Mouse (Mus musculus): ENCODE measurements around the gene Aldh16a1. TPM values are rescaled to one million over a fixed set of nuclear protein-coding genes. Genes with fewer than 3 reads are reported as not detected.
A peak's percentile ranks its signal among the peaks of the same experiment; 100 is the strongest.

Gene Aldh16a1
- polyA plus RNA-seq, 1 experiment from 2014 or later, result 69.3 TPM

DNA sequence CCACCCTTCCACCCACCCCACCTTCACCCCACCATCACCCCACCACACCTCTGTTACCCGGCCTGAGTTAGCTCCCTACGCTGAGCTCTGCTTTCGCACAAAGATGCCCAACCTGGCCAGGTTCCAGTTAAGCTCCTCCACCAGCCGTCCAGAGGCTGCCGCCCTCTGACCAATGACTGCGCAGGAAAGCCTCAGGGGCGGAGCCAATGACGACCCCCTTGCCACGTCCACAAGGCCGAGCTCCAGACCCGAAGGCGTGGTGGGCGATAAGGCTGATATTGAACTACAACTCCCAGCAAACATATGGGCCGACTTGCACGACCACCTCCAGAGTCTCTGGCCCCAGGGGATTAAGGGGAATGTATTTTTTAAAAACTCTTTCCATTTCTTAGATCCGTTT, 62.3 kb downstream of the Aldh16a1 start, which contains the start of gene Rcn3:
Gene Rcn3, minus strand, starts transcription at position 174 of the 400 bp plus-strand sequence.
- peak within 1 kb of the TSS; percentile 77 for H3K9ac ChIP-seq
- peaks cover 30% of the 10 kb centered on the region for H3K36me3 ChIP-seq
- peak; percentile 92 for ATAC-seq (replicated peaks; ENCODE audit: low FRiP score)
- H3K4me1 ChIP-seq, result peaks cover 47% of the 10 kb centered on the region
- peak within 1 kb of the TSS; percentile 59 for H3K4me3 ChIP-seq (replicated peaks)
- H3K9me3 ChIP-seq (replicated peaks), result no peaks in the 10 kb centered on the region
- H3K27me3 ChIP-seq, result no peaks in the 10 kb centered on the region
- peak within 1 kb of the TSS; percentile 91 for H3K27ac ChIP-seq
- under 1% methylated on average over 16 of the region's 16 CpGs for WGBS
- peak within 1 kb of the TSS; percentile 79 for H3K4me2 ChIP-seq

DNA sequence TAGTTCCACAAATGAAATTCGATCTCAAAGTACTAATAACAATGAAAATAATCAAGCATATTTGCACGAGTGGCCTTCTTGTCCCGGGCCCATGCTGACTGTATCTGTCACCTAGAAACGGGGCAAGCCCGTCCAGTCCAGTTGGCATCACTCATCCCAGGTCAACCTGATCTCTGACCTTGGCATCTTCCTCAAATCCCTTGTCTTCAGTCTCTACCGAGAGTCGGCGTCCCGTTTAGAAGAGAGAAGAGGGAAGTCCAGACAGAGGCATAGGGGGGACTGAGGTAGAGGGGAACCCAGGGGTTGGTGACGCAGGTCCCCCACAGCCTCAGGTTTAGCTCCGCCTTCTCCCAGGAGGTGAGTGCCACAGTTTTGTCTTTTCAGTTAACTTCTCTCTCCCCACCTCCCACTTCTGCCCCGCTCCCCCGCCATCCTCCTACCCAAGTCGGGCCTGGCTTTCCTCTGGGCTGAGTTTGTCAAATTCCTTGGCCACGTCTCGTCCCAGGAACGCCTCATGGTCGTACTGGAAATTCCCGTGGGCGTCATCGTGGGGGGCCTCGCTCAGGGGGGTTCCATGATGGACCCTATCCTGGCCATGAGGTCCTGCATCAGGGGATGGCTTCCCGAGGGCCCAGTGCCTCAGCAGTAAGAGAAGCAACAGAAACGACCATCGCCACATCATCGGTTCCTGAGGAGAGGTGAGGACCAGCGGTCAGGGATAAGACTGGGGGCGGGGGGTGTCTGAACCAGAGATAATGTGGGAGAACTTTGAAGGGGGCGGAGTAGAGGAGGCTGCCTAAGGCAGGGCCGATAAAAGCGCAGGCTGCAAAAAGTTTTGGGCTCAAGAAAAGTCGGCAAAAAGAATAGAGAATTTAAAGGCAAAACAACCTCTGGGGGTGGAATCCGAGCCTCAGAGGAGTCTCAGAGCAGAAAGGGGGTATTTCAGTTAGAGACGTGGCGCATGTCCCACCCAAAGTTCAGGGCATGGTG, 63.1 kb downstream of the Aldh16a1 start:
- H3K27me3 ChIP-seq, result no peaks in the 10 kb centered on the region
- peak overlapping the region; percentile 79 for H3K4me2 ChIP-seq
- ATAC-seq (replicated peaks; ENCODE audit: low FRiP score), result peak; percentile 52
- no peaks in the 10 kb centered on the region for H3K9me3 ChIP-seq (replicated peaks)
- WGBS, result 8% methylated on average over 35 of the region's 35 CpGs
- H3K4me3 ChIP-seq (replicated peaks), result peak overlapping the region; percentile 59
- H3K9ac ChIP-seq, result peak overlapping the region; percentile 77
- H3K36me3 ChIP-seq, result peaks cover 36% of the 10 kb centered on the region
- H3K27ac ChIP-seq, result peak overlapping the region; percentile 90
- peaks cover 47% of the 10 kb centered on the region for H3K4me1 ChIP-seq

MicroRNAs within 50 kb of the gene (microRNA counts, 519-probe panel; counts per million panel counts)
- 2,619 counts per million, percentile 57 among the panel's probes with 10 or more counts for microRNA mmu-miR-150

Small RNAs within 50 kb of the gene (microRNA-seq; reads per million reads assigned to microRNA genes)
- gene Mir150 (11.3 reads per million, percentile 30 among the genes with 10 or more reads in this experiment), gene Mir5121 (17.6 reads per million, percentile 37 among the genes with 10 or more reads in this experiment), gene Mir7055 (not detected)

Other genes starting within 250 kb of the Aldh16a1 start
- gene Ap2a1, start 225.1 kb downstream of the Aldh16a1 start, polyA plus RNA-seq (2015; fragmentation: Nextera tagmentation; extraction: Ambion mirVana), result 74.2 and 79.1 TPM in 2 replicates
- gene Tsks, start 211.4 kb downstream of the Aldh16a1 start, polyA plus RNA-seq (2015; fragmentation: Nextera tagmentation; extraction: Ambion mirVana), result 0.14 TPM in 2 replicates
- gene Cpt1c, start 179.7 kb downstream of the Aldh16a1 start, polyA plus RNA-seq (2015; fragmentation: Nextera tagmentation; extraction: Ambion mirVana), result 19.2 and 25.1 TPM in 2 replicates
- gene Prmt1, start 168.0 kb downstream of the Aldh16a1 start, polyA plus RNA-seq (2015; fragmentation: Nextera tagmentation; extraction: Ambion mirVana), result 704 and 710 TPM in 2 replicates
- 86.4 and 90.4 TPM in 2 replicates for gene Irf3, start 156.9 kb downstream of the Aldh16a1 start, polyA plus RNA-seq (2015; fragmentation: Nextera tagmentation; extraction: Ambion mirVana)
- 60.7 and 66.5 TPM in 2 replicates for gene Bcl2l12, start 155.9 kb downstream of the Aldh16a1 start, polyA plus RNA-seq (2015; fragmentation: Nextera tagmentation; extraction: Ambion mirVana)
- 35.5 and 40.1 TPM in 2 replicates for gene Scaf1, start 138.2 kb downstream of the Aldh16a1 start, polyA plus RNA-seq (2015; fragmentation: Nextera tagmentation; extraction: Ambion mirVana)
- gene Rras, start 136.6 kb downstream of the Aldh16a1 start, polyA plus RNA-seq (2015; fragmentation: Nextera tagmentation; extraction: Ambion mirVana), result 32.6 and 43.2 TPM in 2 replicates
- gene Prr12, start 101.7 kb downstream of the Aldh16a1 start, polyA plus RNA-seq (2015; fragmentation: Nextera tagmentation; extraction: Ambion mirVana), result 10.3 and 11.3 TPM in 2 replicates
- gene Nosip, start 92.2 kb downstream of the Aldh16a1 start, polyA plus RNA-seq (2015; fragmentation: Nextera tagmentation; extraction: Ambion mirVana), result 71.5 and 79.5 TPM in 2 replicates
- gene Prrg2, start 91.9 kb downstream of the Aldh16a1 start, polyA plus RNA-seq (2015; fragmentation: Nextera tagmentation; extraction: Ambion mirVana), result 33.7 and 36.2 TPM in 2 replicates
- 322 and 362 TPM in 2 replicates for gene Rcn3, start 62.4 kb downstream of the Aldh16a1 start, polyA plus RNA-seq (2015; fragmentation: Nextera tagmentation; extraction: Ambion mirVana)
- 78.0 and 93.5 TPM in 2 replicates for gene Fcgrt, start 50.7 kb downstream of the Aldh16a1 start, polyA plus RNA-seq (2015; fragmentation: Nextera tagmentation; extraction: Ambion mirVana)
- gene Rps11, start 30.1 kb downstream of the Aldh16a1 start, polyA plus RNA-seq (2015; fragmentation: Nextera tagmentation; extraction: Ambion mirVana), result 1,536 and 1,655 TPM in 2 replicates
- 1,248 and 1,360 TPM in 2 replicates for gene Rpl13a, start 25.8 kb downstream of the Aldh16a1 start, polyA plus RNA-seq (2015; fragmentation: Nextera tagmentation; extraction: Ambion mirVana)
- gene Gm45713, start 18.4 kb downstream of the Aldh16a1 start, polyA plus RNA-seq (2015; fragmentation: Nextera tagmentation; extraction: Ambion mirVana), result 0.44 TPM in 1 of 2 replicates, not detected in the other
- gene Flt3l, start 18.2 kb downstream of the Aldh16a1 start, polyA plus RNA-seq (2015; fragmentation: Nextera tagmentation; extraction: Ambion mirVana), result 1.9 and 7.5 TPM in 2 replicates
- gene Pih1d1, start 281 bp downstream of the Aldh16a1 start, polyA plus RNA-seq (2015; fragmentation: Nextera tagmentation; extraction: Ambion mirVana), result 107 and 108 TPM in 2 replicates
- 0.14 and 0.30 TPM in 2 replicates for gene Slc17a7, start 9.4 kb upstream of the Aldh16a1 start, polyA plus RNA-seq (2015; fragmentation: Nextera tagmentation; extraction: Ambion mirVana)
- not detected in 2 replicates for gene Gfy, start 25.0 kb upstream of the Aldh16a1 start, polyA plus RNA-seq (2015; fragmentation: Nextera tagmentation; extraction: Ambion mirVana)
- not detected in 2 replicates for gene Pth2, start 26.4 kb upstream of the Aldh16a1 start, polyA plus RNA-seq (2015; fragmentation: Nextera tagmentation; extraction: Ambion mirVana)
- gene Ccdc155, start 50.3 kb upstream of the Aldh16a1 start, polyA plus RNA-seq (2015; fragmentation: Nextera tagmentation; extraction: Ambion mirVana), result 0.78 and 1.1 TPM in 2 replicates
- 0.97 and 1.4 TPM in 2 replicates for gene Dkkl1, start 57.6 kb upstream of the Aldh16a1 start, polyA plus RNA-seq (2015; fragmentation: Nextera tagmentation; extraction: Ambion mirVana)
- 196 and 207 TPM in 2 replicates for gene Tead2, start 61.2 kb upstream of the Aldh16a1 start, polyA plus RNA-seq (2015; fragmentation: Nextera tagmentation; extraction: Ambion mirVana)
- 1.2 and 2.4 TPM in 2 replicates for gene Cd37, start 84.5 kb upstream of the Aldh16a1 start, polyA plus RNA-seq (2015; fragmentation: Nextera tagmentation; extraction: Ambion mirVana)
- gene Slc6a16, start 86.5 kb upstream of the Aldh16a1 start, polyA plus RNA-seq (2015; fragmentation: Nextera tagmentation; extraction: Ambion mirVana), result 0.10 and 0.23 TPM in 2 replicates
- gene Slc6a21, start 122.9 kb upstream of the Aldh16a1 start, polyA plus RNA-seq (2015; fragmentation: Nextera tagmentation; extraction: Ambion mirVana), result not detected in 2 replicates
- gene Trpm4, start 179.2 kb upstream of the Aldh16a1 start, polyA plus RNA-seq (2015; fragmentation: Nextera tagmentation; extraction: Ambion mirVana), result 17.4 and 19.0 TPM in 2 replicates
- gene Hrc, start 180.7 kb upstream of the Aldh16a1 start, polyA plus RNA-seq (2015; fragmentation: Nextera tagmentation; extraction: Ambion mirVana), result 2.1 and 2.5 TPM in 2 replicates
- 6.7 and 7.5 TPM in 2 replicates for gene Ppfia3, start 212.4 kb upstream of the Aldh16a1 start, polyA plus RNA-seq (2015; fragmentation: Nextera tagmentation; extraction: Ambion mirVana)
- 0.41 and 0.96 TPM in 2 replicates for gene Lin7b, start 216.0 kb upstream of the Aldh16a1 start, polyA plus RNA-seq (2015; fragmentation: Nextera tagmentation; extraction: Ambion mirVana)
- gene Snrnp70, start 241.2 kb upstream of the Aldh16a1 start, polyA plus RNA-seq (2015; fragmentation: Nextera tagmentation; extraction: Ambion mirVana), result 225 and 242 TPM in 2 replicates